Mouse (Mus musculus) heart, adult 2 months (tissue): ENCODE measurements at regions not wholly inside any gene's neighbourhood (a gene's known extent, or its start where the extent isn't known, plus 50 kb on each side); places are given as distances from the start of the nearest gene placed in this dataset.

Experiments
- DNase-seq, 2 experiments: peaks; one replicate each; pipeline ENCODE4 v3.0.0; 2021
- H3K27ac ChIP-seq: fragments of 200-600 bp; 2 replicates; pipeline ENCODE4 v1.8.1; 2022
- H3K27me3 ChIP-seq: fragments of 200-500 bp; 2 replicates; pipeline ENCODE4 v1.6.1; 2012; ENCODE audit warnings: mild to moderate bottlenecking, low read length, inconsistent platforms, mixed read lengths; ENCODE audit not compliant: control insufficient read depth, insufficient read depth
- H3K36me3 ChIP-seq: fragments of 200-500 bp; 2 replicates; pipeline ENCODE4 v1.6.1; 2012; ENCODE audit warnings: low read length, inconsistent platforms; ENCODE audit not compliant: control insufficient read depth, insufficient read depth
- H3K4me1 ChIP-seq: fragments of 200-500 bp; 2 replicates; pipeline ENCODE4 v1.6.1; 2011; ENCODE audit warnings: low read length; ENCODE audit not compliant: control insufficient read depth, insufficient read depth
- H3K4me3 ChIP-seq: fragments of 200-600 bp; 2 replicates; pipeline ENCODE4 v1.8.1; 2022
- H3K79me2 ChIP-seq: fragments of 200-500 bp; replicated peaks from 2 replicates; pipeline ENCODE4 v1.6.1; 2012; ENCODE audit warnings: mild to moderate bottlenecking, inconsistent platforms, low read length, moderate library complexity, mixed read lengths; ENCODE audit not compliant: control insufficient read depth, insufficient read depth
- H3K9ac ChIP-seq: fragments of 200-500 bp; 2 replicates; pipeline ENCODE4 v1.6.1; 2012; ENCODE audit warnings: low read depth, mild to moderate bottlenecking, control low read depth, inconsistent platforms, low read length, mixed read lengths
- CTCF ChIP-seq: fragments of 200-600 bp; IDR thresholded peaks from 2 replicates; pipeline ENCODE4 v1.8.1; 2022; ENCODE audit warnings: antibody characterized with exemption, mild to moderate bottlenecking, moderate library complexity
- EP300 ChIP-seq: fragments of 200-500 bp; IDR thresholded peaks from 2 replicates; pipeline ENCODE4 v1.6.1; 2011; ENCODE audit warnings: low read depth, low read length, control low read depth; ENCODE audit not compliant: insufficient read depth
- POLR2A ChIP-seq: fragments of 200-500 bp; IDR thresholded peaks from 2 replicates; pipeline ENCODE4 v1.6.1; 2011; ENCODE audit warnings: mild to moderate bottlenecking, low read depth, low read length, control low read depth; ENCODE audit not compliant: insufficient read depth
- WGBS: fragments of 180-500 bp; shearing (Covaris S2); methylation state at CpG from one replicate; pipeline ENCODE4 v1.1.7; 2018; 5-methylcytosine and 5-hydroxymethylcytosine counted together
- intact Hi-C: fragments of 180-260 bp; cut with DNase I; formaldehyde crosslinking; loops from one replicate; pipeline ENCODE4 v1.15.1; 2025

- intact Hi-C loops = no loop called here
- Histone ChIP-seq H3K4me1 (no peaks in the 10 kb centered on the region), H3K9ac (no peak overlapping the region), H3K79me2 (no peaks in the 10 kb centered on the region), H3K27ac (no peak overlapping the region), H3K4me3 (no peak overlapping the region), H3K27me3 (no peaks in the 10 kb centered on the region), H3K36me3 (no peaks in the 10 kb centered on the region)
- no peak for DNase-seq
- WGBS = 68% methylated on average over 2 of the region's 2 CpGs
- TF ChIP-seq EP300 (no peak), CTCF (no peak), POLR2A (no peak)
Observed at GRCm38 (mm10) chr3:62280960-62281359, 57.2 kb upstream of the Arhgef26 start.
